Mouse (Mus musculus): ENCODE measurements around the gene Kcnj4. TPM values are rescaled to one million over a fixed set of nuclear protein-coding genes. Genes with fewer than 3 reads are reported as not detected.

Gene Kcnj4
- polyA plus RNA-seq (2016; fragmentation: Nextera tagmentation; extraction: Ambion mirVana), result 0.10 TPM in 1 of 2 replicates, not detected in the other

DNA sequence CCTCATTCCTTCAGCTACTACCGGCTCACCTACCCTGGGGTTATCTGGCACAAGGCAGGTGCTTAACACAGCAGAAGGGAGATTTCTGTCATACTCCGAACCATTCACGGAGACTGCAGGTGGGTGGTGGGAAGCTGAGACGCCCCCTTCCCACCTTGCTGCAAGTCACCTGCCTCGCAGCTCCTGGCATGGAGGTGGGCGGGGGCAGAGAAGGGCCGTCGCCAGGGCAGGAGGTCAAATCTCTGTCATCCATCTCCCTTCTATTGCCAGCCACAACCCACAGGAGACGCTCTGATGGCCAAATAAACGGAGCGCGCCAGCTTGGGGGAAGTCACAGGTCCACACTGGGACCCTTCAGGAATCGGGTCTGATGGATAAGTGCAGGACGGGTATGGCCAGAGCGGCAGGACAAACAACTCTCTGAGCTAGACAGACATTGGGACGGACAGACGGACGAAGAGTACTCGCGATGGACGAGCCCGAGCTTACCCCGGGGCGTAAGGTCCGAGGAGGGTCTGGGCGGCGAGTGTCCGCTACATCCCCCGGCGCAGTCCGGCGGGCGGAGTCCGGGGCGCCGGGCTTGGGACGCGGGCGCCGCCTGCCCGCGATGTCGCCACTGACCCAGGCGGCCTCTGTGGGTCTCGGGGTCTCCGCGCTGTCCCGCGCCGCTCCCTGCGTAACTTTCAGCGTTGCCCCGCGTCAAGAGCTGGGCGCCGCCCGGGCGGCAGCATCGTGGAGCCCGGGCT, at the start of gene Kcnj4:
TSS of gene Kcnj4 (minus strand) at position 535 of the 746 bp plus-strand sequence.
- Histone ChIP-seq H3K4me3 (peak within 1 kb of the TSS; percentile 57), H3K36me3 (no peaks in the 10 kb centered on the region), H3K27me3 (peaks cover 92% of the 10 kb centered on the region), H3K4me2 (replicated peaks) (peak within 1 kb of the TSS; percentile 99), H3K9me3 (no peaks in the 10 kb centered on the region), H3K9ac (peak within 1 kb of the TSS; percentile 46), H3K4me1 (peaks cover 7% of the 10 kb centered on the region; the same call in 1 of the 2 replicates), H3K27ac (no peak within 1 kb of the TSS)
- 1% methylated on average over 60 of the region's 60 CpGs for WGBS
- no peak for ATAC-seq (ENCODE audit: insufficient number of reproducible peaks, insufficient read depth, low FRiP score, low TSS enrichment)

DNA sequence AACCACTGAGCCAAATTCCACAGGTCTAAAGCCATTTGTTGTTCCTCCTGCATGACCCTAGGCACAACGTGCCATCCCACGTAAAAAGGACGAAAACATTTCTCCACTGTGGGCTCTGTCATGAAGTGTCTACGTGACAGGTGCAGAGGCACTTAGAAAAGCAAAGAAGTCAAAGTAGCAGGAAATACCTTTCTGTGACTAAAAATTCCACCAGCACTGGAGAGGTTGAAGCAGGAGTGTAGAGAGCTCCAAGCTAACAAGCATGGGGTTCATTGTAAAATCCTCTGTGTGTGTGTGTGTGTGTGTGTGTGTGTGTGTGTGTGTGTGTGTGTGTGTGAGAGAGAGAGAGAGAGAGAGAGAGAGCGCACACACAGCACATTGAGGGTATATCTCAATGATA, 47.5 kb upstream of the Kcnj4 start:
- H3K4me3 ChIP-seq, result no peak overlapping the region
- H3K9me3 ChIP-seq, result no peaks in the 10 kb centered on the region
- H3K4me2 ChIP-seq (replicated peaks), result no peak overlapping the region
- no peak overlapping the region for H3K9ac ChIP-seq
- H3K27ac ChIP-seq, result no peak overlapping the region
- ATAC-seq (ENCODE audit: insufficient number of reproducible peaks, insufficient read depth, low FRiP score, low TSS enrichment), result no peak
- H3K36me3 ChIP-seq, result no peaks in the 10 kb centered on the region
- H3K27me3 ChIP-seq, result peaks cover 6% of the 10 kb centered on the region; the same call in 1 of the 2 replicates
- H3K4me1 ChIP-seq, result no peaks in the 10 kb centered on the region
- 74% methylated on average over 5 of the region's 5 CpGs for WGBS

DNA sequence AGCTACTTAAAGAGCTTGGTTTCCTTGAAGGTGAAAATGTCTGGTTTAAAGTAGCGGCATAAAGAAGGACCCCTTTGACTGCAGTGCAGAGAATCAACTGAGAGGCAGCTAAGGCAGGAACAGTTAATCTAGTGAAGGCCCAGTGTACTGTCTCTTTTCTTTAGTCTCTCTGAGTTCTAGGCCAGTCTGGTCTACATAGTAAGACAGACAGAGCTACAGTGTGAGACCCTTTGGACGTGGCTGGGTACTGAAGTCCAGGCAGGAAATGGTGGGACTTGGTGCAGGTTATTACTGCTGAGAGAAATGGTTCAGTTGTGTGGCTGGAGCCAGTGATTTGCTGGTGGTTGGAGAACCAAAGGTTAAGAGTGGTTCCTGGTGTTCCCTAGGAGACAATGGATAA, 43.2 kb upstream of the Kcnj4 start:
- Histone ChIP-seq H3K9me3 (no peaks in the 10 kb centered on the region), H3K27me3 (peaks cover 6% of the 10 kb centered on the region; the same call in 1 of the 2 replicates), H3K4me2 (replicated peaks) (no peak overlapping the region), H3K4me1 (peaks cover 16% of the 10 kb centered on the region), H3K9ac (no peak overlapping the region), H3K27ac (no peak overlapping the region), H3K36me3 (peaks cover 12% of the 10 kb centered on the region), H3K4me3 (no peak overlapping the region)
- no peak for ATAC-seq (ENCODE audit: insufficient number of reproducible peaks, insufficient read depth, low FRiP score, low TSS enrichment)
- 94% methylated on average over 2 of the region's 2 CpGs for WGBS

DNA sequence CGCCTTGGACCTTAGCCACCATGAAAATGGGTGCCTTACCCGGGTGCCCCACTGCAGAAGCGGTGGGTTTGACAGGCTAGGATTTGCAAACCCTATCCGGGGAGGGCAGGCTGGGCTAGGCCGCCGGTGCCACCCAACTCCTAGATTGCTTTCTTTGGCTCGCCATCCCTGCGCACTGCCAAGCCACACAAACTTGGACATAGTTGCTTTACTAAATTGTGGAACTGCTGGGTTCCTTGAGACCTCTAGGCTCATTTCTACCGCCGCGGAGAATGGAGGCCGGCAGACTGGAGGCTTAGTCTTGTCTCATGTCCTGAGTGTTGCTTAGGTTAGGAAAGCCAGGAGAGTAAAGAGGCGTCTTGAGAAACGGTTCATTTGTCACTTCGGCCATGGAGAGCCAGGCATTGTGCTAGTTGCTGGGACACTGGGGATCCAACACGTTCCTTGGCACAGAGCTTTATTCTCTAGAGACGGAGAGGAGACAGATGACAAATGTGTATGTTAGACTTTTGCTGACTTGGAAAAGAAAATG, 42.3 kb upstream of the Kcnj4 start:
- H3K9ac ChIP-seq, result no peak overlapping the region
- peaks cover 17% of the 10 kb centered on the region for H3K4me1 ChIP-seq
- 78% methylated on average over 17 of the region's 17 CpGs for WGBS
- H3K27me3 ChIP-seq, result peaks cover 6% of the 10 kb centered on the region; the same call in 1 of the 2 replicates
- H3K9me3 ChIP-seq, result no peaks in the 10 kb centered on the region
- peak overlapping the region; percentile 94 for H3K27ac ChIP-seq
- H3K36me3 ChIP-seq, result peaks cover 21% of the 10 kb centered on the region
- peak overlapping the region; percentile 91 for H3K4me3 ChIP-seq
- no peak for ATAC-seq (ENCODE audit: insufficient number of reproducible peaks, insufficient read depth, low FRiP score, low TSS enrichment)
- H3K4me2 ChIP-seq (replicated peaks), result peak overlapping the region; percentile 51

DNA sequence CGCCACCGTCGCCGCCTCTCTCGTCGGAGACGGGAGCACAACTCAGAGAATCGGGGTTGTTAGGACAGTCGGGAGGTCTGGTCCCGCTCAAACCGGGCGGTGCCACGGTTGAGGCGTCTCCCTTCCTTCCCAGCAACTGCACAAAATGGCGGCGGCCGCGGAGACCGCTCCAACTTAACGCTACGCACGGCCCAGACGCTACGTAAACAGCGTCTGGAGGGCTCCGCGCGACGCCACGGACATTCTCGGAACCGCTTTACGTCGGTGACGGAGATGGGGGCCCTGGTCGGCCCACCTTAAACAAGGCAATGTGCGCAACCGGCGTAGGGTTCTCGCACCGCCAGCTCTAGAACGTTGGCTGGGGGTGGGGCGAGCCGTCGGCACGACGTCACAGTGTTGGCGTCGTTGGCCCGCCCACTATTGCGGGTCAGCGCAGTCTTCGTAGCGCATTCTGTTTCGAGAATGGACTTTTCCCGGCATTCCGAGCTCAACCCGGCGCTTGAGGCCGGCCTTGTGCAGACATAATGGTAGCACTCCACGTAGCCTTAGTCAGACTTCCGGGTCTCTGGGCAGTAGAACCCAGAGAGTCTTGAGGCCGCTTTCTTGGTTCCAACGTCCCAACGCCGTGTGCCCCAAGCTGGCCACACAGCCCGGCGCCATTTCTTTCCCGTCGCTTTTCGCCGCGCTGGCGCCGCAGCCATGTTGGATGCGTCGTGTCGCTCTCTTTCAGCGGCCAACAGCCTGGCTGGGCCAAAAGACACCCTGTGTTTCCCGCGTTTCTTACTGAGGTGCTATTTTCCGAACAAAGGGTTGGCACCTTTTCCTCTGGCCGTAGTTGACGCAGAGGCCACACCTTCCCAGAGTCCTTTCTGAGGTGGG, 41.6 kb upstream of the Kcnj4 start, which contains the start of gene Ddx17:
TSS of gene Ddx17 (minus strand) at position 332 of the 879 bp plus-strand sequence.
- Histone ChIP-seq H3K9ac (peak within 1 kb of the TSS; percentile 97), H3K27ac (peak within 1 kb of the TSS; percentile 94), H3K9me3 (no peaks in the 10 kb centered on the region), H3K4me3 (peak within 1 kb of the TSS; percentile 91), H3K4me1 (peaks cover 17% of the 10 kb centered on the region), H3K4me2 (replicated peaks) (peak within 1 kb of the TSS; percentile 86), H3K36me3 (peaks cover 28% of the 10 kb centered on the region), H3K27me3 (peaks cover 6% of the 10 kb centered on the region; the same call in 1 of the 2 replicates)
- WGBS, result 2% methylated on average over 84 of the region's 84 CpGs
- ATAC-seq (ENCODE audit: insufficient number of reproducible peaks, insufficient read depth, low FRiP score, low TSS enrichment), result peak; percentile 96

DNA sequence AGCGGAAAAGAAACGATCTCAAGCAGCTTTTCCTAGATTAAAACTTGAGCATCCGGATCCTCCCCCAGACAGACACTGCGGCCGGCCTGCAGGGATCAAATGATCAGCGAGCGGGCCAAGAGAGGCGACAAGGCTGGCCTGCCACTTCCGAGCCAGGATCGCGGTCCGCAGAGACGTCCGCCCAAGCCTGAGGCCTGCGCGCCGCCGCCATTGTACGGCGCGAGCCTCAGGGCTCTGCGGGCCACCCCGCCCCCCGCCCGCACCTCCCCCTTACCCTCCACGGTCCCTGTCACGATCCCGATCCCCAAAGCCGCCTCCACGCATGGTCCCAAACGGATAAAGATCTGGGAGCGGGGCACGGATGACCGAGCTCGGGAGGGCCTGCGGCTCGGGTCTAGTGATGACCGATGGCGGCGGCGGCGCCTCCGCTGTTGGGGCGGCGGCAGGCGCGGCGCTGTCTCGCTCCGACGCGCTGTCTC, 40.9 kb upstream of the Kcnj4 start:
- peak; percentile 52 for ATAC-seq (ENCODE audit: insufficient number of reproducible peaks, insufficient read depth, low FRiP score, low TSS enrichment)
- H3K27me3 ChIP-seq, result peaks cover 6% of the 10 kb centered on the region; the same call in 1 of the 2 replicates
- peaks cover 17% of the 10 kb centered on the region for H3K4me1 ChIP-seq
- no peaks in the 10 kb centered on the region for H3K9me3 ChIP-seq
- H3K36me3 ChIP-seq, result peaks cover 35% of the 10 kb centered on the region
- H3K9ac ChIP-seq, result peak overlapping the region; percentile 97
- peak overlapping the region; percentile 94 for H3K27ac ChIP-seq
- H3K4me2 ChIP-seq (replicated peaks), result peak overlapping the region; percentile 86
- peak overlapping the region; percentile 91 for H3K4me3 ChIP-seq
- under 1% methylated on average over 51 of the region's 52 CpGs for WGBS

DNA sequence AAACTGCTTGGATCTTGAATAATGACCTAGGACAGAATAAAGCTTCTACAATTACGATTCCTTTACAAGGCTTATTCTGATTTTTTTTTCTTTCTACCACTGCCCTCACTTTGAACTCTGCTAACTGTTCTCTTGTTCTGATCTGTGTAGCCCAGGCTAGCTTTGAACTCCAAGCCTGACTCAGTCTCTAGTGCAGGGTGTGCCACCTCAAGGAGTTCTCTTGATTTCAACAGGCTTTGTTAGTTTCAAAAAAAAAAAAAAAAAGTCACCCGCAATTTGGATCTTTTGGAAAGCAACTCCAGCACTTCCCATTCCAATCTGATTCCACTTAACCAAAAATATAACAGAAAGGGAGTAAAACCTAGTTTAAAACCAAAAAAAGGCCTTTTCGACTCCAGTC, 40.5 kb upstream of the Kcnj4 start:
- H3K9me3 ChIP-seq, result no peaks in the 10 kb centered on the region
- WGBS, result 6% methylated on average over 3 of the region's 3 CpGs
- H3K9ac ChIP-seq, result peak overlapping the region; percentile 97
- H3K4me2 ChIP-seq (replicated peaks), result peak overlapping the region; percentile 86
- ATAC-seq (ENCODE audit: insufficient number of reproducible peaks, insufficient read depth, low FRiP score, low TSS enrichment), result no peak
- H3K4me1 ChIP-seq, result peaks cover 17% of the 10 kb centered on the region
- H3K27ac ChIP-seq, result peak overlapping the region; percentile 94
- H3K36me3 ChIP-seq, result peaks cover 40% of the 10 kb centered on the region
- H3K27me3 ChIP-seq, result peaks cover 6% of the 10 kb centered on the region; the same call in 1 of the 2 replicates
- peak overlapping the region; percentile 91 for H3K4me3 ChIP-seq

DNA sequence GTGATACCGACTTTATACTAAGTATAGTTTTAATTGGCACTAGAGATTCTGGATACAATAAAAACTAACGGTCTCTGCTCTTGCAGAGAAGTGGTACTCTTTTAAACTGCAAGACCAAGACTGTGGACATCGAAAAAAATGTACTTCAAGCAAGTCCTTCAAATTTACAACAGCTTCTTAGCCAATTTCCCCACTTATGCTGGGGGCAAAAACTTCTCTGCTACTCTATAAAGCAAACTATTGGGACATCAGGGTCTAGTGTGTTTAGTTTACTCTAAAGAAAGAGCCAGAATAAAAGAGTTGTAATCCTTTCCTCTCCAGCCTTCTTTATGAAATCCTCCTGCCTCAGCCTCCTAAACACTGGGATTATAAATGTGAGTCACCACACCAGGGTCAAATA, 38.9 kb upstream of the Kcnj4 start:
- peak overlapping the region; percentile 91; the same call in 1 of the 2 replicates for H3K4me3 ChIP-seq
- peak overlapping the region; percentile 86 for H3K4me2 ChIP-seq (replicated peaks)
- H3K9ac ChIP-seq, result no peak overlapping the region
- no peak overlapping the region for H3K27ac ChIP-seq
- H3K27me3 ChIP-seq, result peaks cover 6% of the 10 kb centered on the region; the same call in 1 of the 2 replicates
- H3K9me3 ChIP-seq, result no peaks in the 10 kb centered on the region
- H3K36me3 ChIP-seq, result peaks cover 55% of the 10 kb centered on the region
- ATAC-seq (ENCODE audit: insufficient number of reproducible peaks, insufficient read depth, low FRiP score, low TSS enrichment), result no peak
- H3K4me1 ChIP-seq, result peaks cover 17% of the 10 kb centered on the region
- 94% methylated on average over 3 of the region's 3 CpGs for WGBS

DNA sequence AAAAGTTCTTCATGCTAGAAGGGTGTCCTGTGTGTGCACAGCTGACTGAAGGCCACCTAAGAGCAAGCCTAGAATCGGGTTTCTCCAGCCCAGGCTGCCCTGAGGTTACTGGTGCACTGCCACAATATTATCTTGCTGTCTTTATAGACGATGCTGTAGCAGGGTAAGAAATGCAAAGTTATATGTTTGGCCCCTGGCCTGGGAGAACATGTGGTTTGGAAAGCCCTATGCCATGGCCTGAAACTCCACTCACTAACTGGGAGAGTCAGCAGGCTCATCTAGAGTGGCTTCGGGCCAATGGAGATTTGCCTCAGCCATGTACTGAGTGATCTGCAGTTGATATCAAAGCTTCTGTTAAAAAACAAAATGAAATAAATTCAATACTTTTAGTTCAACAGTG, 28.8 kb upstream of the Kcnj4 start:
- Histone ChIP-seq H3K27ac (no peak overlapping the region), H3K9ac (no peak overlapping the region), H3K9me3 (no peaks in the 10 kb centered on the region), H3K4me3 (no peak overlapping the region), H3K4me2 (replicated peaks) (no peak overlapping the region), H3K4me1 (0 out of 2 replicates have a peak, but pooled peaks cover 2% of the 10 kb centered on the region), H3K36me3 (peaks cover 96% of the 10 kb centered on the region), H3K27me3 (no peaks in the 10 kb centered on the region)
- 85% methylated on average over 3 of the region's 3 CpGs for WGBS
- ATAC-seq (ENCODE audit: insufficient number of reproducible peaks, insufficient read depth, low FRiP score, low TSS enrichment), result no peak

DNA sequence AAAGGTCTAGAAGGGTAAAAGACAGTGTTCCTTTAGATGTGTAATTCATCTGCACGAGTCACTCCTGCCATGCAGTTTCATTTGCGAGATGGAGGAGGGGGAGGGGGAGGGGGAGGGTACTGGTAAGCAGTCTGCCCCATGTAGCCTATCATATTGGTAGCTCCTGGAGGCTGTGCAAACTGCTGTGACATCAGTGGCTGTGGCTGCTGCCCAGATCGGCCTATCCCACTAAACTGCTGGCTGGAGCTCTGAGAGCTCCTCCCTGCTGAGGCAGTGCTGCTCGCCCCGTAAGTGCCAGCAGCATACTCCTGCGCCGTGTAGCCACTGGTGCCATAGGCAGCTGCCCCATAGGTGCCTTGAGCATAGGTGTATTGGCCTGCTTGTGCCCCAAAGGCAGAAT, 24.9 kb upstream of the Kcnj4 start:
- peaks cover 86% of the 10 kb centered on the region for H3K36me3 ChIP-seq
- H3K4me3 ChIP-seq, result no peak overlapping the region
- H3K4me1 ChIP-seq, result 0 out of 2 replicates have a peak, but pooled peaks cover 2% of the 10 kb centered on the region
- WGBS, result 78% methylated on average over 7 of the region's 7 CpGs
- no peaks in the 10 kb centered on the region for H3K9me3 ChIP-seq
- no peak overlapping the region for H3K27ac ChIP-seq
- H3K9ac ChIP-seq, result no peak overlapping the region
- no peak for ATAC-seq (ENCODE audit: insufficient number of reproducible peaks, insufficient read depth, low FRiP score, low TSS enrichment)
- H3K27me3 ChIP-seq, result no peaks in the 10 kb centered on the region
- H3K4me2 ChIP-seq (replicated peaks), result no peak overlapping the region

DNA sequence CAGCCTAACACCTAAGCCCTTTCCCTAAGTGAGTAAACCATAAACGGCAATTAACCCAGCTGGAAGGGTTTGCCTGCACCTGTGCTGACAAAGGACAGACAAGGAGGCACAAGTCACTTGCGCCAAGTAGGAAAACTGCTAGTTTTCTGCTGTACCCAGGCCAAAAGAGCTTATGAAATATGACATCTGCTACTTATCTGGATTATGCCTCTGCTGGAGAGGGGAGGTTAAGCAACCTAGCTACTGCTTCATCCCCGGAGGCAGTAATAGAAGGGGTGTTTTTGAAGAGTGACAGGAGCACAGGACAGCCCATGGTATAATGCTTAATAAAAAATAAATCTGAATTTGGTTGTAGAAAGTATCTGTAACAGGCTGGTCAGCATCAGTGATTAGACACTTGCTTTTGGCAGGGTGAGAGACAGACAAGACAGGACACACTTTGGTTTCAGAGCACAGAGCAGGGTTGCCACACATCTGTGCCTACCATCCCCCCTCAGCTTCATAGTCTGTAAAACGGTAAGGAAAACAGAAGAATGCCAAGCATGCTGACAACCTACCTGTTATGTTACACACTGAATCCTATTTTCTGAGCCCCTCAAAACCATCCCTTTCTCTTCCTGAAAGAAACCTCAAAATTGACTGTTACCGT, 23.1 kb upstream of the Kcnj4 start:
- 65% methylated on average over 5 of the region's 5 CpGs for WGBS
- H3K4me2 ChIP-seq (replicated peaks), result no peak overlapping the region
- H3K4me3 ChIP-seq, result no peak overlapping the region
- peaks cover 69% of the 10 kb centered on the region for H3K36me3 ChIP-seq
- H3K9ac ChIP-seq, result no peak overlapping the region
- H3K27me3 ChIP-seq, result no peaks in the 10 kb centered on the region
- no peak overlapping the region for H3K27ac ChIP-seq
- H3K9me3 ChIP-seq, result no peaks in the 10 kb centered on the region
- ATAC-seq (ENCODE audit: insufficient number of reproducible peaks, insufficient read depth, low FRiP score, low TSS enrichment), result no peak
- 0 out of 2 replicates have a peak, but pooled peaks cover 2% of the 10 kb centered on the region for H3K4me1 ChIP-seq

All from embryonic facial prominence, embryonic 12.5 days (tissue).